Mouse (Mus musculus): ENCODE results near the gene Zfp658. TPM values are rescaled to one million over a fixed set of nuclear protein-coding genes. Genes with fewer than 3 reads are reported as not detected.

The Zfp658 gene
- polyA plus RNA-seq, 1 experiment = 0.90 TPM

DNA sequence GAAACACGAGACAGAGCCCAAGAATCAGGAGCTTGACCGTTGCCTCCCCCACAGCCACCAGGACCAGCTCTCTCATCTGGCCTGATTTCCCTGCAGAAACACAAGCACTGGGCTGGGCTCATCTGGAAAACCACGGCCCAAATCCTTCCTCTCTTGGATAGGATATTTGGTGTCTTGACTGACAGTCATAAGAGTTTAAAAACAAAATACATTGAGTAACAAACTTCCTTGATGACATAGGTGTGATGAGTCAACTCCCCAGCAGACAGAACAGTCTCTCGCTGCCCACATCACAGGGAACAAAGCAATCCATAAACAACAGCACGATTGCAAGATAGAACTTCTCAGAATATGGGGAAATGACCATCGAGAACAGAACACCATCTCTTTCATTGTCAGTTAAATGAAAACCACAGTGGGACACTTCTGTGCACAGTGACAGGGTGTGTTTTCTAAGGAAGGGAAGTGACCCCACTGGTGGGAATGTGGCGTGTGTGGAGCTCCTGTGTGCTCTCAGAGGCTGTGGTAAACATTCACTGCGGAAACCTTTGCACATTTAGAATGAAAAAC, 31.8 kb upstream of the Zfp658 start:
- Histone ChIP-seq H3K27me3 (ENCODE audit: control insufficient read depth, insufficient read depth, insufficient read length) (no peaks in the 10 kb centered on the region), H3K36me3 (ENCODE audit: control insufficient read depth, insufficient read depth) (no peaks in the 10 kb centered on the region), H3K79me3 (ENCODE audit: low read depth) (no peaks in the 10 kb centered on the region), H3ac (ENCODE audit: control insufficient read depth, insufficient read length, low read depth) (no peak overlapping the region), H3K79me2 (ENCODE audit: control insufficient read depth, insufficient read depth) (no peaks in the 10 kb centered on the region), H3K4me3 (ENCODE audit: insufficient read depth, poor library complexity, severe bottlenecking) (no peak overlapping the region)
- TF ChIP-seq MYOD1 (IDR thresholded peaks at IDR 0.05; ENCODE audit: control insufficient read depth, insufficient read length, low read depth) (no peak), FOSL1 (IDR thresholded peaks at IDR 0.05; ENCODE audit: insufficient read depth, low read length, poor library complexity, severe bottlenecking) (no peak), CEBPB (IDR thresholded peaks at IDR 0.05; ENCODE audit: low read depth) (peak; percentile 44), USF1 (IDR thresholded peaks at IDR 0.05; ENCODE audit: low read depth) (no peak)

DNA sequence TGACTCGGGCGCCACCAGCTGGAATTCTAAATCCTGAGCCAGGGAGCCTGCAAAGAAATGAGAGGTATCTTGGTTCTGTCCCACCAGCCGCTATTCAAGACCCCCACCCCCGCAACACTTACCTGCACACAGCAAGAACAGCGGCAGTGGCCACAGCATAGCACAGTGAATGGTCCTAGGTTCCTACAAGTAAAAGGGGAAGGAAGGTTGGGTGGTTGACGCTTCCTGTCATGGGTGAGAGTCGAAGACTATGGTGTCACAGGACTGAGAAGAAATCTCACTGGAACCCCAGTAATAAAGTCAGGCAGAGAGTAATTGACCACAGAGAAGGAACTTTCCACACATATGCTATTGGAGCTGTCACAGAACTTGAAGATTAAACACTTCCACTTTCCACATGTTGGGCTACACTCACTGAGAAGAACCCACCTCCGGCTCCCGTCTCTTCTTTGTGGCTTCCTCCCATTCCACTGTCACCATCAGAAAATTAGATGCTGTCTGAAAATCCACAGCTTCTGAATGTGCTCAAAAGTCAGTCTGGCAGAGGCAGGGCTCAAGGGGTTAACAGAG, 29.0 kb upstream of the Zfp658 start:
- Histone ChIP-seq H3ac (ENCODE audit: control insufficient read depth, insufficient read length, low read depth) (no peak overlapping the region), H3K27me3 (ENCODE audit: control insufficient read depth, insufficient read depth, insufficient read length) (no peaks in the 10 kb centered on the region), H3K79me3 (ENCODE audit: low read depth) (no peaks in the 10 kb centered on the region), H3K36me3 (ENCODE audit: control insufficient read depth, insufficient read depth) (no peaks in the 10 kb centered on the region), H3K79me2 (ENCODE audit: control insufficient read depth, insufficient read depth) (no peaks in the 10 kb centered on the region), H3K4me3 (ENCODE audit: insufficient read depth, poor library complexity, severe bottlenecking) (no peak overlapping the region)
- TF ChIP-seq USF1 (IDR thresholded peaks at IDR 0.05; ENCODE audit: low read depth) (no peak), MYOD1 (IDR thresholded peaks at IDR 0.05; ENCODE audit: control insufficient read depth, insufficient read length, low read depth) (no peak), MYOG (IDR thresholded peaks at IDR 0.05; ENCODE audit: control insufficient read depth, extremely low read depth, insufficient read length) (no peak)

- no peaks in the 10 kb centered on the region for H3K79me3 ChIP-seq (ENCODE audit: low read depth)
- H3ac ChIP-seq (ENCODE audit: control insufficient read depth, insufficient read length, low read depth) = no peak overlapping the region
- no peak for TF ChIP-seq FOSL1 (IDR thresholded peaks at IDR 0.05; ENCODE audit: insufficient read depth, low read length, poor library complexity, severe bottlenecking)
- TF ChIP-seq MYOG (IDR thresholded peaks at IDR 0.05; ENCODE audit: control insufficient read depth, extremely low read depth, insufficient read length) = no peak
- TF ChIP-seq MAX (IDR thresholded peaks at IDR 0.05) = no peak
- no peak for TF ChIP-seq CEBPB (IDR thresholded peaks at IDR 0.05; ENCODE audit: low read depth)
- no peak for TF ChIP-seq CTCF (IDR thresholded peaks at IDR 0.05; ENCODE audit: control insufficient read depth, insufficient read depth, insufficient read length)
- no peak for TF ChIP-seq USF1 (IDR thresholded peaks at IDR 0.05; ENCODE audit: low read depth)
- no peak for TF ChIP-seq MYOD1 (IDR thresholded peaks at IDR 0.05; ENCODE audit: control insufficient read depth, insufficient read length, low read depth)
- H3K4me3 ChIP-seq (ENCODE audit: insufficient read depth, poor library complexity, severe bottlenecking) = no peak overlapping the region
- H3K27me3 ChIP-seq (ENCODE audit: control insufficient read depth, insufficient read depth, insufficient read length) = no peaks in the 10 kb centered on the region
- no peaks in the 10 kb centered on the region for H3K36me3 ChIP-seq (ENCODE audit: control insufficient read depth, insufficient read depth)
- no peaks in the 10 kb centered on the region for H3K79me2 ChIP-seq (ENCODE audit: control insufficient read depth, insufficient read depth)
Observed at GRCm38 (mm10) chr7:43538524-43538923, 23.5 kb upstream of the Zfp658 start.

GRCm38 (mm10) chr7:43544225-43544977, 17.7 kb upstream of the Zfp658 start, which contains the start of gene Cd33:
Gene Cd33 (minus strand): TSS chr7:43544428.
- no peak within 1 kb of the TSS for H3K4me3 ChIP-seq (ENCODE audit: insufficient read depth, poor library complexity, severe bottlenecking)
- no peaks in the 10 kb centered on the region for H3K79me3 ChIP-seq (ENCODE audit: low read depth)
- H3K27me3 ChIP-seq (ENCODE audit: control insufficient read depth, insufficient read depth, insufficient read length) = no peaks in the 10 kb centered on the region
- TF ChIP-seq CEBPB (IDR thresholded peaks at IDR 0.05; ENCODE audit: low read depth) (no peak), FOSL1 (IDR thresholded peaks at IDR 0.05; ENCODE audit: insufficient read depth, low read length, poor library complexity, severe bottlenecking) (no peak)
- no peaks in the 10 kb centered on the region for H3K79me2 ChIP-seq (ENCODE audit: control insufficient read depth, insufficient read depth)
- H3ac ChIP-seq (ENCODE audit: control insufficient read depth, insufficient read length, low read depth) = no peak within 1 kb of the TSS
- no peaks in the 10 kb centered on the region for H3K36me3 ChIP-seq (ENCODE audit: control insufficient read depth, insufficient read depth)

- H3ac ChIP-seq (ENCODE audit: control insufficient read depth, insufficient read length, low read depth) = no peak overlapping the region
- TF ChIP-seq CTCF (IDR thresholded peaks at IDR 0.05; ENCODE audit: control insufficient read depth, insufficient read depth, insufficient read length) (no peak), FOSL1 (IDR thresholded peaks at IDR 0.05; ENCODE audit: insufficient read depth, low read length, poor library complexity, severe bottlenecking) (no peak), MYOD1 (IDR thresholded peaks at IDR 0.05; ENCODE audit: control insufficient read depth, insufficient read length, low read depth) (peak; percentile 54), MAX (IDR thresholded peaks at IDR 0.05) (no peak), MYOG (IDR thresholded peaks at IDR 0.05; ENCODE audit: control insufficient read depth, extremely low read depth, insufficient read length) (no peak), CEBPB (IDR thresholded peaks at IDR 0.05; ENCODE audit: low read depth) (peak; percentile 73), USF1 (IDR thresholded peaks at IDR 0.05; ENCODE audit: low read depth) (peak; percentile 24)
Observed at GRCm38 (mm10) chr7:43545656-43546545, 16.2 kb upstream of the Zfp658 start.

More at GRCm38 (mm10) chr7:43545656-43546545, 16.2 kb upstream of the Zfp658 start:
- H3K4me3 ChIP-seq (ENCODE audit: insufficient read depth, poor library complexity, severe bottlenecking) = no peak overlapping the region
- no peaks in the 10 kb centered on the region for H3K79me2 ChIP-seq (ENCODE audit: control insufficient read depth, insufficient read depth)
- H3K27me3 ChIP-seq (ENCODE audit: control insufficient read depth, insufficient read depth, insufficient read length) = no peaks in the 10 kb centered on the region
- no peaks in the 10 kb centered on the region for H3K36me3 ChIP-seq (ENCODE audit: control insufficient read depth, insufficient read depth)
- H3K79me3 ChIP-seq (ENCODE audit: low read depth) = no peaks in the 10 kb centered on the region
